In genomic region chr5:106464336-106465128, GRCm38 (mm10) we compare ENCODE assay signal across 14 mouse cellular contexts. TPM values are rescaled to one million over a fixed set of nuclear protein-coding genes. Genes with fewer than 3 reads are reported as not detected.
DNase-seq lines count a peak whose midpoint lies in the region; ATAC-seq lines count a peak whose summit lies in the region.
"Had no signal": no experiment of that assay in that cellular context is flagged by ENCODE, and none has a peak within 500 bp of the region (broad histone marks: within the 10 kb centered on the region; RNA-seq: fewer than 3 reads in every experiment).

No protein-coding gene starts in this region.

- intact Hi-C loops in left cerebral cortex, postnatal 36 days (cut with DNase I), result loop anchor here (10.0 kb wide), 2 partner anchors 180 to 340 kb away; no protein-coding TSS in a partner anchor

- H3K27ac ChIP-seq in forebrain, embryonic 14.5 days (ENCODE audit: low read depth, low read length), result no peak overlapping the region
- peak overlapping the region; percentile 53 for H3K27ac ChIP-seq in midbrain, embryonic 14.5 days (replicated peaks; ENCODE audit: low read depth, low read length)

- DNase-seq in cerebellum, adult 8-10 months, result peak; percentile 36
- no peak for DNase-seq in cerebellum, postnatal 4 days (ENCODE audit: low spot score in 2 of 2)
- peak; percentile 57 to 65 for DNase-seq in cerebellum, postnatal 10 days
- peak; percentile 27 for DNase-seq in forebrain, embryonic 14.5 days (ENCODE audit: low spot score)
- no peak for DNase-seq in midbrain, embryonic 14.5 days
- DNase-seq in left cerebral cortex, postnatal 36 days (ENCODE audit: low spot score in 2 of 2), result no peak

- no peaks in the 10 kb centered on the region for H3K9me3 ChIP-seq in forebrain, embryonic 14.5 days (replicated peaks; ENCODE audit: control insufficient read depth, low read length)
- H3K9me3 ChIP-seq in midbrain, embryonic 14.5 days (ENCODE audit: control insufficient read depth, low read length), result no peaks in the 10 kb centered on the region
- H3K9me3 ChIP-seq: neural tube, embryonic 13.5 days had no signal

- no peak for ATAC-seq in forebrain, embryonic 14.5 days
- no peak for ATAC-seq in midbrain, embryonic 14.5 days (ENCODE audit: low FRiP score, low TSS enrichment)
- ATAC-seq in inflammation-experienced regulatory T-cells, adult 6 months, result no peak
- ATAC-seq in monocyte, adult 5-6 weeks (replicated peaks; ENCODE audit: insufficient number of reproducible peaks, low FRiP score, low TSS enrichment, poor library complexity, severe bottlenecking), result no peak
- ATAC-seq: intestine, embryonic 16.5 days had no signal

- no peaks in the 10 kb centered on the region for H3K36me3 ChIP-seq in forebrain, embryonic 14.5 days (ENCODE audit: control insufficient read depth, insufficient read depth, low read length)
- H3K36me3 ChIP-seq in midbrain, embryonic 14.5 days (ENCODE audit: control insufficient read depth, insufficient read depth, low read length), result no peaks in the 10 kb centered on the region
- H3K36me3 ChIP-seq: neural tube, embryonic 13.5 days had no signal

- peak overlapping the region; percentile 38 for H3K4me2 ChIP-seq in forebrain, embryonic 14.5 days (ENCODE audit: low read length)
- H3K4me2 ChIP-seq in midbrain, embryonic 14.5 days (ENCODE audit: low read length), result peak overlapping the region; percentile 46

- whole genome bisulfite sequencing in forebrain, embryonic 14.5 days, result under 1% methylated on average over 24 of the region's 24 CpGs
- WGBS in midbrain, embryonic 14.5 days, result under 1% methylated on average over 24 of the region's 24 CpGs

- no peak overlapping the region; the same call in 1 of the 2 replicates for H3K9ac ChIP-seq in forebrain, embryonic 14.5 days (ENCODE audit: low read length)
- H3K9ac ChIP-seq in midbrain, embryonic 14.5 days (replicated peaks; ENCODE audit: low read length), result no peak overlapping the region; the same call in 1 of the 2 replicates
- H3K9ac ChIP-seq: neural tube, embryonic 13.5 days had no signal

- 0 out of 2 replicates have a peak overlapping the region, but pooled peaks have one; percentile 5 for H3K4me3 ChIP-seq in forebrain, embryonic 14.5 days (ENCODE audit: low read depth, low read length)
- peak overlapping the region; percentile 18 for H3K4me3 ChIP-seq in midbrain, embryonic 14.5 days (replicated peaks; ENCODE audit: low read depth, low read length)
- H3K4me3 ChIP-seq: neural tube, embryonic 13.5 days had no signal

- H3K4me1 ChIP-seq in forebrain, embryonic 14.5 days (ENCODE audit: control insufficient read depth, insufficient read depth, low read length), result peaks cover 15% of the 10 kb centered on the region
- H3K4me1 ChIP-seq in midbrain, embryonic 14.5 days (ENCODE audit: control insufficient read depth, insufficient read depth, low read length), result peaks cover 18% of the 10 kb centered on the region

- H3K27me3 ChIP-seq in forebrain, embryonic 14.5 days (replicated peaks; ENCODE audit: control insufficient read depth, insufficient read depth, low read length), result peaks cover 72% of the 10 kb centered on the region
- H3K27me3 ChIP-seq in midbrain, embryonic 14.5 days (ENCODE audit: control insufficient read depth, insufficient read depth, low read length), result peaks cover 51% of the 10 kb centered on the region

RNA-seq across cellular contexts. Expression of gene Barhl2, which starts 6.6 kb away (rescaled TPM):
- 1.9 and 2.0 TPM in 2 replicates for polyA plus RNA-seq in forebrain, embryonic 14.5 days (2014; fragmentation: Nextera tagmentation; extraction: Ambion mirVana)
- 12.2 and 14.4 TPM in 2 replicates for polyA plus RNA-seq in midbrain, embryonic 14.5 days (2014; fragmentation: Nextera tagmentation; extraction: Ambion mirVana)
- polyA plus RNA-seq in inflammation-experienced regulatory T-cells, adult 6 months (2017; shearing (Covaris generic)), result not detected
- total RNA-seq in monocyte, adult 5-6 weeks (2017), result not detected in 3 replicates
- 1 to 10 TPM in 1 of 2 experiments, under 1 TPM in 1; 0.62 to 1.2 TPM for total RNA-seq in left cerebral cortex, postnatal 36 days (2021)
- total RNA-seq: gastrocnemius, adult 18-20 months had no signal
- polyA plus RNA-seq: heart, embryonic 14.5 days; intestine, embryonic 16.5 days; liver, embryonic 16.5 days; thymus, postnatal 0 days had no signal

Comparison
In these comparisons a context has a peak if more than half of its experiments do, and no peak if none do; other contexts are left out.
1. DNase-seq: peak in cerebellum, adult 8-10 months (single experiment), cerebellum, postnatal 10 days (2 of 2) and forebrain, embryonic 14.5 days (single experiment); none in cerebellum, postnatal 4 days (0 of 2), midbrain, embryonic 14.5 days (single experiment) and left cerebral cortex, postnatal 36 days (0 of 2).